Mouse (Mus musculus): ENCODE data around the gene Rnf207.

Rnf207 gene

GRCm38 (mm10) chr4:152273191-152273590, 45.6 kb downstream of the Rnf207 start:
- intact Hi-C loops (cut with DNase I), result no loop called here

- intact Hi-C loops (cut with DNase I), result no loop called here
Observed at GRCm38 (mm10) chr4:152272449-152273049, 46.2 kb downstream of the Rnf207 start.

- intact Hi-C loops (cut with DNase I), result no loop called here
Observed at GRCm38 (mm10) chr4:152272006-152272405, 46.8 kb downstream of the Rnf207 start.

DNA sequence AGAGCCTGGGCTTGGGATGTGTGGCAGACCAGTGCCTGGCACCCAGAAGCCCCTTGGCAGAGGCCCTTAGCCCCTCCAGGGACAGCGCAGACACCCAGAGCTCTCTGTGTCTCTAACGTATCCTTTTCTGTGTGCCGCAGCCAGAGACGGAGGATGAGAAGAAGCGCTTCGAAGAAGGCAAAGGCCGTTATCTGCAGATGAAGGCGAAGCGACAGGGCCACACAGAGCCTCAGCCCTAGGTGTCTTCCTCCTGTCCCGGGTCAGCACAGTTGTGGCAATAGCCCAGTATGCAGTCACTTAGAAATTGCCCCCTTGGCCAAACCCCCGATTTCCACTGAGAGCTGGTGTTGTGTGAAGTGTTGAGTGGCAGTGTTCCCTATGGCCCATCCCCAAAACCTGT, 47.5 kb downstream of the Rnf207 start:
- intact Hi-C loops (cut with DNase I), result no loop called here

- intact Hi-C loops (cut with DNase I), result no loop called here
Observed at GRCm38 (mm10) chr4:152270599-152270998, 48.2 kb downstream of the Rnf207 start.

DNA sequence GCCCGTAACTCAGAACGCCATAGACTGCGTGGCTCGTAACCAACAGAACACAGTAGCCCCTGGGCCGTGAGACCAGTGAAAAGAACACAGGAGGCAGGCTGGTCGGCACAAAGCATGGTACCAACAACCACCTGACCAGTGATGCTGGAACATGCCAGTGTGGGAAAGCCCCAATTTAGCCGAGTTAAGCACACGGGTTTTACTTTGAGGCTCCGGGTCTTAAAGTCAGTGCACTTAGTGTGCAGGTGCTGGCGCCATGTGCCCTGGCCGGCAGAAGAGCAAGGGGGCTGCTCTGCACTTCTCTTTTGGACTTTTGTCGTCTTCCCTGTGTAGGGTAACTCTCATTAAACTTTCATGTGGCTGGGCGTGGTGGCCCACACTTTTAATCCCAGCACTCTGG, 48.8 kb downstream of the Rnf207 start:
- intact Hi-C loops (cut with DNase I), result no loop called here

DNA sequence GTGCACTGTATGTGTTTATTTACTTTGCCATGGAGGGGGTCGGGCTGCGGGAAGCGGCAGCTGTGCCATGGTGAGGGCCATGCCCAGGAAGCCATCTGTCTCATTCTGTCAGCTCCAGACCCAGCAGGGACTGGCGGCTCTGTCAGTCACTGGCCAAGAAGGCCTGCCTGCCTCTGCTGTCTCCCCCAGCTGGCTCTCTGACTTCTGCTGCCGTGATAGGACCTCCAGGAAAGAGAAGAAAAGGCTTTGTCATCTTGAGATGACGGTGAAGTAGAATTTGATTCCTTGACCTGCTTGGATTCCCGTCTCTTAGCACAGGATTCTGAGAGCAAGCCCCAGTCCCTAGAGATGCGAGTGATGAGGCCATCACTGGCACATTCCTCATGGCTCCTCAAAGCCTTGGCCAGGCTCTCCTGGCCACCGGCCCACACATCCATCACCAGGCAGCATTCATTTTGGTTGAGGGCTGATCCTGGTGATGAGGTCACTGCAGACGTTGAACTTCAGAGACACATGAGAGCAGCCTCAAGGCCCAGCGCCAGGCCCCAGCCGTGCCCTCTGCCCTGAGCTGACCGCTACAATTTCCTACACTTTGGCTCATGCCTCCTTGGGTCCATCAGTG, 50.9 kb downstream of the Rnf207 start:
- intact Hi-C loops (cut with DNase I), result no loop called here

GRCm38 (mm10) chr4:152266236-152266895, 52.4 kb downstream of the Rnf207 start:
- intact Hi-C loops (cut with DNase I), result no loop called here

DNA sequence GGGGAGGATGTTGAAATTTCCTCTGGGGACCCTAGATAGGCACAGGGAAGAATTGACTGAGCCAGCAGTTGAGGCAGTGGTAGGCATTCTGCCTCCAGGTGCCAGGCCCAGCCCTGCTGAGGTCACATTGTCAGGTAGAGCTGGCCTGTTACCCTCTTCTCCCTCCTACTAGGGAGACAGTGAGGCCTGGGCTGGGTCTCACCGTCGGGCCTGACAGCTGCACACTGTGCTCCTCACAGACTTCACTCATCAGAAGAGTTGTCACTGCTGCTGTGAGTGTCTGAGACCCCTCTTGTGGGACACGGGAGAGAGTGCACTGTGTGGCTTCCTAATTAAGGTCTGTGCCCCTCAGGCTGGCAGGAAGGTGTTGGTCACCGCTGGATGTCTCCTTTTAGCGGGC, 53.0 kb downstream of the Rnf207 start:
- intact Hi-C loops (cut with DNase I), result no loop called here

GRCm38 (mm10) chr4:152264867-152265568, 53.8 kb downstream of the Rnf207 start:
- intact Hi-C loops (cut with DNase I), result no loop called here

DNA sequence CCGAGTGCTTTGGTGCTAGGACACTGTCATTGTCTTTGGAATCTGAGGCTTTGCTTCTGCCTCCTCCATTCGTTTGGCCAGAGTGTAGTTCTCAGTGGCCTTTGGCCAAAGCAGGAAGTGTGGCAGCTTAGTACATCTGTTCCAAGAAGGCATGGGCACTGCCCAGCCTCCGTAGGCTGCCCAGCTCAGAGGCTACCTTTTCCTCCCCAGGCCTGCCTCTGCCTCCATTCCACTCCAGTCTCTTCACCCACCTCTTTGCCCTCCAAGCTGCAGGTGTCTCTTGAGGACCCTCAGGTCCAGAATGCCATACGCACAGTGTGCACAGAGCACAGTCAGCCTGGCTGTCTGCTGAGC, 54.6 kb downstream of the Rnf207 start:
- intact Hi-C loops (cut with DNase I), result no loop called here

- intact Hi-C loops (cut with DNase I), result no loop called here
Observed at GRCm38 (mm10) chr4:152263512-152264176, 55.1 kb downstream of the Rnf207 start.

GRCm38 (mm10) chr4:152263089-152263488, 55.7 kb downstream of the Rnf207 start:
- intact Hi-C loops (cut with DNase I), result no loop called here

GRCm38 (mm10) chr4:152262187-152262586, 56.6 kb downstream of the Rnf207 start:
- intact Hi-C loops (cut with DNase I), result no loop called here

- intact Hi-C loops (cut with DNase I), result no loop called here
Observed at GRCm38 (mm10) chr4:152260451-152260850, 58.3 kb downstream of the Rnf207 start.

GRCm38 (mm10) chr4:152257070-152257469, 61.7 kb downstream of the Rnf207 start:
- intact Hi-C loops (cut with DNase I), result no loop called here

Measured in adrenal gland (tissue).